Mouse (Mus musculus) frontal cortex, postnatal 14 days (tissue): ENCODE measurements around the gene Cdpf1.
"Not testable (repeated sequence)": the region's sequence is repeated elsewhere in the genome, so short reads cannot be mapped to it uniquely, and the experiment has no call there.

ENCODE experiments used
- DNase-seq, 2 experiments: peaks; one replicate each; pipeline ENCODE4 v3.0.0; 2022; ENCODE audit warnings: low spot score in 2 of 2

Cdpf1 gene

DNA sequence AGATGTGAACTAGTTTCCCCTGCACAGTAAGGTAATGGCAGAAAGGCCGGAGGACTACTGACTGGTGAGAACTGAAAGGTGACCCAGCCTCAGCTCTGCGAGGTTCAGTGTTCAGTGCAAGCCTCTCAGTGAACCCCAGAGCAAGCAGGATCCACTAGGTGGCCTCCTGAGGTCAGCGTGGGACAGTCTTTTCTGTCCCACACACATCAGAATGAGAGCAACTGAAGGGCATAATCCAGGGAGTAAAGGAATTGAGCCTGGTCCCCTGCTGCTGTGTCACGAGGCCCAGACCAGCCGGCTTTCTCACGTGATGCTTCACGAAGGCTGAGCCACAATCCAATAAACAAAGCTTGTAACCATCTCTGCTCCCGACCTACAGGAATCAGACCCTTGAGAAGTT lies 3.1 kb downstream of the Cdpf1 start:
- no peak for DNase-seq

DNA sequence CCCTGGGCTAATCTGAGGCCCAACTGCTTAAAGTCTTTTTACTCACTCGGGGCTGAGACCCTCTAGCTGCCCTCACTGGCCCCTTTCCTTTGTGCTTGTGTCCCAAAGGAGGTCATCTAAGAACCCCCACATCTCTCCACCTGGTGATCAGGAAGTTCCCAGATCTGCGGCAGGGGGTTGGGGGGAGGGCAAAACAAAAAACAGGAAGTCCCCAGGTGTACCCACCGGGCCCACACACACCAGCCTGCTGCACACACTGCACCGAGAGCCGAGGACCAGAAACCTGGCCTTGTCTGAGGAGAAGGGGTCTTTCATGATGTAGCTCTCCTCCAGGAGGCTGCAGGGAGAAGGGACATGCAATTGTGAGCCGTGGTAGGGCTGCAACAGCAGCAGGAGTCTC lies 3.5 kb downstream of the Cdpf1 start:
- DNase-seq: no peak

DNA sequence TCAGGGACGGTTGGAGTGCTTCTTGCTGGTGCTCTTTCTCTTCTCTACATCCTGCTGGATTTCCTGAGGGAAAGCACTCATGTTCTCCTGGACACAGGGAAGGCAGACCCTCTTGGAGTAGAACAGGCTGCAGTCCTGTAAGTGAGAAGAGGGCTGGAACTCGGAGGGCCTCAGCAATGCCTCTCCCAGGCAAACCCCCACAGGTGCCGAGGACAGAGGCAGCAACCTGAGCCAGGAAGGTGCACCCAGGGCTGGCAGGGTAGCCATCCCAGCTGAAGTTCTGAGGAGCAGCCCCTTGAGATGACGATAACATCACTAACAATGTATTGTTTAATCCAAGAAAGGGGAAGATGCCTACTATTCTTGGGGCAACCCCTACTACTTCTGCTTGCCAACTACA lies 4.1 kb downstream of the Cdpf1 start:
- DNase-seq: no peak

GRCm38 (mm10) chr15:85806886-85807285 lies 4.6 kb downstream of the Cdpf1 start:
- no peak for DNase-seq

DNA sequence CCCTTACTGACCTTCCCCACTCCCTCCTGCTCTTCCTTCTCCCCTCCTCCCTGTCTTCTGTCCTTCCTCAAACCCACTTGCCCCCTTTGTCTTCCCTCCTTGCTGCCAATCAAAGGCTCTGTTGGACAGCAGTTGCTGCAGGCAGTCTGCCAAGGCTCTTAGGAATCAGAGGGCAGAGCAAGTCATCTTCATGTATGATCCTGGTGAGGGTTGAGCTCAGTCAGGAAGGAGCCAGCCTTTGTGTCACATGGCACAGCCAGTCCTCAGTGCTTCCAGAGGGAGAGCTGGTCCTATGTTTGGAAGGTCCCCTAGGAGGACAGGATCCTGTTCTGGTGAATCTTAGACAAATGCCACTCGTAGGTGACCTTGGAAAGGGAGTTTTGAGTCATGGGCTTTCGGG lies 8.6 kb downstream of the Cdpf1 start:
- no peak for DNase-seq

GRCm38 (mm10) chr15:85798676-85799075 lies 12.8 kb downstream of the Cdpf1 start:
- DNase-seq: no peak

- DNase-seq: no peak
Observed at GRCm38 (mm10) chr15:85795516-85795915, 16.0 kb downstream of the Cdpf1 start.

GRCm38 (mm10) chr15:85792819-85793218 lies 18.7 kb downstream of the Cdpf1 start:
- DNase-seq: peak in 1 of 2 experiments; percentile 20

DNA sequence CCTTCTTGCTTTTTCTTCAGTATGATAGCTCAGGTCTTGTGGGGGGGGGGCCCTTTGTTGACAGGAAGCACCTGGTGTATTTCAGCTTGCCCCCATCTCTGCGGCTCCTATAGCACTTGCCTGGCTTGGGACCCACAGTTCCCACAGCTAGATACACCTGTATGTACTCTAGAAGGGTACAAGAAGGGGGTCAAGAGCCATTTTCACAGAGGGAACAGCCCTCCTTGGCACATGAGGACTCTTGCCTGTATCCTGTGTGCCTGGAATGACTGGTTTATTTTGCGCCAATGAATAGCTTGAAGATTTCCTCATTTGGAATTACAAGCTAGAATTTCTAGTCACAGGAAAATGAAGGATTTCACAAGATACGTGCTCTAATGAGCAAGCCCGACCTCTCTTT lies 20.0 kb downstream of the Cdpf1 start:
- DNase-seq: no peak

DNA sequence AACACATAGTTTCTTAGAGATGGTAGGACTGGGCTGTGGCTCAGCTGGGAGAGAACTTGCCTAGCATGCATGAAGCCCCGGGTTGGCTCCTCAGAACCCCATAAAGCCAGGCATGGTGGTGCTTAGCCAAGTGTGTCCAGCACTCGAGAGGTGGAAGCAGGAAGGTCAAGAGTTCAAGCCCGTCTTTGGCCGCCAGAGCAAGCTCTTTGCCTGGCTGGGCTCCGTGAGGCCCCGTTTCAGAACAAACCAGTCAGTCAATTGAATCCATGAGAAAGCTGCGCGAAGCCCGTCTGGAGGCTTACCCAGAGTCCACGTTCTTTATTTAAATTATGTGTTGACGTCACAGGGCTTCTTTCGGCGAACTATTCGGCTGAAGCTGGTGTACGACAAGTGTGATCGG lies 22.9 kb downstream of the Cdpf1 start:
- no peak for DNase-seq

- no peak for DNase-seq
Observed at GRCm38 (mm10) chr15:85788051-85788450, 23.4 kb downstream of the Cdpf1 start.

GRCm38 (mm10) chr15:85787482-85787881 lies 24.0 kb downstream of the Cdpf1 start:
- no peak for DNase-seq

DNA sequence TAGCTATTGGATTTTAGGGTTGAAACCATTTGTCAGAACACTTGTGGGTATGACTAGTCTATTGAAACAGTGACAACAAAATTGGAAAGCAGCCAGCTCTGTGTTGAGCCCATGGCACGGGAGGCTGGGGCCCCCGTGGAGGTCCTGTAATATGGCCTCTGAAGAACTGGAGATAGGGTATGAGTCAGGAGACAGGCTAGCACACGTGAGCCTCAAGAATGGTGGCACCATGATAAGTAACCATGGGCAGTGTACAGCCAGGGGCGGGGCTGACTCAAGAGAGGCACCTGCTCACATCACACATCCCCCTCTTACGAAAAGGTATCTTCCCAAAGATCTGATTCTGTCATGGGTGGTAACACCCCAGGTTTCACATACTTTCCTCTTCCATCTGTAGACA lies 24.8 kb downstream of the Cdpf1 start:
- DNase-seq: no peak

- no peak for DNase-seq
Observed at GRCm38 (mm10) chr15:85784341-85784740, 27.2 kb downstream of the Cdpf1 start.

GRCm38 (mm10) chr15:85783146-85783545 lies 28.4 kb downstream of the Cdpf1 start:
- no peak for DNase-seq

- not testable (repeated sequence) for DNase-seq
Observed at GRCm38 (mm10) chr15:85778891-85779290, 32.6 kb downstream of the Cdpf1 start.

GRCm38 (mm10) chr15:85776771-85777170 lies 34.7 kb downstream of the Cdpf1 start:
- no peak for DNase-seq

- no peak for DNase-seq
Observed at GRCm38 (mm10) chr15:85776241-85776640, 35.3 kb downstream of the Cdpf1 start.

DNA sequence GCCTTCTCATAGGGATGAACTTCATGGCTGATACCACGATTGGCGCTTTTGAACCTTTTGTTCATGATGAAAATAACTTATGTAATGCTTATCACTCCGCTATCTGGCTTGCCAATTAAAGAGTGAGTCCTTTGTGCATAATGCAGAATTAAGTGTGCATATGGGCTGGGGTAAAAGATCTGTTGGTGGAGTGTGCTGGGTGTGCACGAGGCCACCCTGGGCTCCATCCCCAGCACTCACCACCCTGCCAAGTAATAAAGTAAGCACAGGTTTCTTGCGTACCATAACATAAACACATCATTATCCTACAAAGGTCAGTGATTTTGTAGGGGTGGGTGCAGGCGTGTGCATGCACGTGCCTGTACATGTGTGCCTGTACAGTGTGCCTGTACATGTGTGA lies 36.5 kb downstream of the Cdpf1 start:
- DNase-seq: no peak

GRCm38 (mm10) chr15:85774419-85774818 lies 37.1 kb downstream of the Cdpf1 start:
- no peak for DNase-seq

DNA sequence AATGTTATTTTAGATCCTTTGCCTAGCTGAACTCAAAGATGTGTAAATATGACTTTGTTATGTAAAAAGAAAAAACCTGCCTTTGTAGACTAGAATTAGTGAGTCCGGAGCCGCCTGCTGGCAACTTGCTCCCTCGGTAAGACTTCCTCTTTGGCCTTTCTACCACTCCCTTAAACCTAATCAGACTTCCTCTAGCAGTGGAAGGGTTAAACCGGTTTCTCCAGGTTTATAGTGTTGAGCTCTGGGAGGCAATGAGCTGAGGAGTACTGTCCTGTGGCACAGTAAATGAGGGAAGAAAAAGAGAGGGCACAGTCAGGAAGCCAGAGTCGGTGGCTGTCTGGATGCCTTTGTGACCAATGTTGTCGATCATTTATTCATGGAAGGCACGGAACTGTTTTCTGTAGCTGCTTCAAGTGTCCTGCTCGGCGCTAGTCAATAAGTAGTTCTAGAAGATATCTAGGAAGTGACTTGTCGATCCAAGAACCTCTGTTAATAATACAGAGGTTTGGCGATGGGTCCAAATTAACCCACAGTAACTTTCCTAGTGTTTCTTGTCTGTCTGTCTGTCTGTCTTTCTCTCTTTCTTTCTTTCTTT lies 39.3 kb downstream of the Cdpf1 start:
- no peak for DNase-seq

DNA sequence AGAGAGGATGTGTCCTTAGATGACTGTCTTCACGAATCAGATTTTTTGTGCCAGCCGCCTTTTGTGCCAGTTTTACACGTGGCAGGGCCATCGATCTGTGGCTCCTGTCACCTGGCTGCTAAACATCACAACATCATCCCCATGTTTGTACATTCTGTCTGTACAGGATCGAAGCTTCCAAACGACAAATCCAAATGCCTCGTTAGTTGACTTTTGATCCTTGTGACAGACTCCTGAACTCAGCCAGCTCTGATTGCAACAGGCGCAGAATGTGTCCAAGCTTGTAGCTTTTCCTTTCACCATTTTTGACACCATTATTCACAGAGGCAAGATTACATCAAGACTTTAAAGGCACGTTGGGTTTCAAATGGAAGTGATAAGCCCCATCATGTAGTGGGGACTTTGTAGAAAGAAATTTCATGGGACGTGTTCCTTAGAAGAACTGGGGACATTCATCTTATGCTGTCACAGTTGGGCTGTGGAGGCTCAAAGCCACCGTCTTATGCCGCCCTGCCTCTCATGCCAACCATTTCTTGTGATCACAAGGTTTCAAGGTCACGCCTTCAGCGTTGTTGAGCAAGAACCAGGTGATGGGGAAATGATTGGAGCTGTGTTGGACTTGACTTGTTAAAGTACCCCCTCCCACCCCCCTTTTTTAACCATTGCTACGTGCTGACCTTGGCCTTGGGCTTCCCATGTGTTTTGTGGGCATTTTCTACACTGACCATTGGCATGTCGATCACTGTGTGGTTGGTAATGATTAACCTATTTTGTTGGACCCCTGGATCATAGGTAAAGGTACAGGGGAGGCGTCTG lies 40.0 kb downstream of the Cdpf1 start:
- DNase-seq: no peak

DNA sequence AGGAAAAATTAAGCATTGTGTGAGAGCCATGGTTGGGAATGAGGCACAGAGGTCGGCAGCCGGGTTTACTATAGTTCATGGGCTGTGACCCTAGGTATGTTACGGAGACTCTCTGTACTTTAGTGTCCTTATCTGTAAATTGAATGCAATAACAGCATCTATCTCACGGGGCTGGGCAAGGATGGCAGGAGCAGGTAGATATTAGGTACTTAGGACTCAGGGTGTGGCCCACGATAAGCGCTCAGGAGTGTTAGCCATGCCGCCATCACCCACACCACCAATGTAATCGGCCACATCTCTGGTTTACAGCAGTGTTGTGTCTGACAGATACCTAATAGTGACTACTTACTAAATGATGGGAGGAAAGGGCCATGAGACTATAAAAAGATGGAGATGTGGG lies 42.5 kb downstream of the Cdpf1 start:
- DNase-seq: no peak

DNA sequence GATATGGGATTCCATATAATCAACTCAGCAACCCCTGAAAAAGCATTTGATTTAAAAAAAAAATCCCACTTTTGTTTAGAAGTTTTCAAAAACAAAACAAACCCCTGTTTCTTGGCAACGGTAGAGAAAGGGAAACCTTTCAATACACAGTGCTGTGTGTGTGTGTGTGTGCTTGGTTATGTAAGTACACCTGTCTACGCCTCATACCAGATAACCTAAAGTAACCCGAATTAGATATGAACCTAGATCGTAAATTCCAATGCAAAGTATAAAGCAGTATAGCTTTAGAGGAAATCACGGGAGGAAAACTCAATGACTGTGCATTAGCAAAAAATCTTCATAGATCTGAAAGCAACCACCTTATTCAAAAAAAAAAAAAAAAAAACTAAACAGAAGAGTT lies 44.8 kb downstream of the Cdpf1 start:
- DNase-seq: no peak
